Mouse (Mus musculus): ENCODE results near the gene Pln.

- no peak for TF ChIP-seq CTCF (conservative IDR thresholded peaks at IDR 0.05; ENCODE audit: insufficient read depth, insufficient read length, low read depth, low read length)
- no peak for TF ChIP-seq POLR2A (IDR thresholded peaks at IDR 0.05; ENCODE audit: low read depth, low read length)
These were observed 50.9 kb downstream of the Pln start for GRCm38 (mm10) chr10:53388227-53388920.

Data from kidney, adult 2 months (tissue).